Mouse (Mus musculus) midbrain, embryonic 13.5 days (tissue): Measurements from ENCODE around the gene Golm1. TPM values are rescaled to one million over a fixed set of nuclear protein-coding genes. Genes with fewer than 3 reads are reported as not detected.

Experiments
- ATAC-seq: fragments of 200-750 bp; cut with Nextera tagmentation; 2 replicates; pipeline ENCODE4 v1.8.0; 2017; ENCODE audit warnings: mild to moderate bottlenecking, moderate TSS enrichment, moderate library complexity
- H3K27ac ChIP-seq: fragments of 300-500 bp; sonication (generic); 2 replicates; pipeline ENCODE4 v1.5.1; 2015; ENCODE audit warnings: inconsistent platforms, mild to moderate bottlenecking, moderate library complexity
- H3K27me3 ChIP-seq: fragments of 300-500 bp; sonication (generic); 2 replicates; pipeline ENCODE4 v1.6.1; 2015; ENCODE audit warnings: mild to moderate bottlenecking, inconsistent platforms
- H3K36me3 ChIP-seq: fragments of 300-500 bp; sonication (generic); 2 replicates; pipeline ENCODE4 v1.6.1; 2015; ENCODE audit warnings: mild to moderate bottlenecking, inconsistent platforms
- H3K4me1 ChIP-seq: fragments of 300-500 bp; sonication (generic); replicated peaks from 2 replicates; pipeline ENCODE4 v1.6.1; 2015; ENCODE audit warnings: inconsistent platforms
- H3K4me2 ChIP-seq: fragments of 300-500 bp; sonication (generic); replicated peaks from 2 replicates; pipeline ENCODE4 v1.6.1; 2015; ENCODE audit warnings: moderate library complexity, mild to moderate bottlenecking, inconsistent platforms
- H3K4me3 ChIP-seq: fragments of 300-500 bp; sonication (generic); replicated peaks from 2 replicates; pipeline ENCODE4 v1.5.1; 2015; ENCODE audit warnings: mild to moderate bottlenecking, inconsistent platforms
- H3K9ac ChIP-seq: fragments of 300-500 bp; sonication (generic); replicated peaks from 2 replicates; pipeline ENCODE4 v1.6.1; 2015; ENCODE audit warnings: mild to moderate bottlenecking, inconsistent platforms
- H3K9me3 ChIP-seq: fragments of 300-500 bp; sonication (generic); 2 replicates; pipeline ENCODE4 v1.6.1; 2016; ENCODE audit warnings: mild to moderate bottlenecking, inconsistent platforms
- WGBS: fragments of 180-500 bp; shearing (Covaris S2); methylation state at CpG from one replicate; pipeline ENCODE4 v1.1.7; 2015; 5-methylcytosine and 5-hydroxymethylcytosine counted together
- polyA plus RNA-seq: library from polyadenylated mRNA; unstranded; fragments of >200 nt; fragmentation: Nextera tagmentation; extraction: Ambion mirVana; gene quantifications from 2 replicates; pipeline ENCODE4 v1.2.1, GENCODE M21; 2015

The Golm1 gene
- polyA plus RNA-seq, 1 experiment from 2014 or later: 76.2 TPM

- Histone ChIP-seq H3K4me2 (peak overlapping the region; percentile 6; the same call in 1 of the 2 replicates), H3K4me3 (no peak overlapping the region), H3K27ac (peak overlapping the region; percentile 74), H3K27me3 (no peaks in the 10 kb centered on the region), H3K9me3 (0 out of 2 replicates have a peak, but pooled peaks cover 4% of the 10 kb centered on the region), H3K4me1 (peaks cover 39% of the 10 kb centered on the region), H3K36me3 (peaks cover 51% of the 10 kb centered on the region), H3K9ac (0 out of 2 replicates have a peak overlapping the region, but pooled peaks have one; percentile 3)
- WGBS: 8% methylated on average over 4 of the region's 4 CpGs
- ATAC-seq: peak; percentile 73
Measured at GRCm38 (mm10) chr13:59656975-59657388, 18.6 kb downstream of the Golm1 start.

GRCm38 (mm10) chr13:59656316-59656832, 19.2 kb downstream of the Golm1 start:
- Histone ChIP-seq H3K27ac (peak overlapping the region; percentile 74), H3K4me1 (peaks cover 42% of the 10 kb centered on the region), H3K27me3 (no peaks in the 10 kb centered on the region), H3K9ac (0 out of 2 replicates have a peak overlapping the region, but pooled peaks have one; percentile 3), H3K36me3 (peaks cover 45% of the 10 kb centered on the region), H3K4me3 (no peak overlapping the region), H3K9me3 (0 out of 2 replicates have a peak, but pooled peaks cover 4% of the 10 kb centered on the region), H3K4me2 (peak overlapping the region; percentile 6; the same call in 1 of the 2 replicates)
- WGBS: 49% methylated on average over 10 of the region's 10 CpGs
- ATAC-seq: no peak

- Histone ChIP-seq H3K4me3 (no peak overlapping the region), H3K27me3 (no peaks in the 10 kb centered on the region), H3K9me3 (0 out of 2 replicates have a peak, but pooled peaks cover 4% of the 10 kb centered on the region), H3K9ac (no peak overlapping the region), H3K4me2 (no peak overlapping the region), H3K36me3 (peaks cover 46% of the 10 kb centered on the region), H3K27ac (0 out of 2 replicates have a peak overlapping the region, but pooled peaks have one; percentile 74), H3K4me1 (peaks cover 47% of the 10 kb centered on the region)
- 89% methylated on average over 15 of the region's 15 CpGs for WGBS
- no peak for ATAC-seq
Measured at GRCm38 (mm10) chr13:59655718-59656315, 19.8 kb downstream of the Golm1 start.

GRCm38 (mm10) chr13:59654465-59654864, 21.1 kb downstream of the Golm1 start:
- H3K9ac ChIP-seq: no peak overlapping the region
- H3K4me1 ChIP-seq: peaks cover 50% of the 10 kb centered on the region
- peaks cover 49% of the 10 kb centered on the region for H3K36me3 ChIP-seq
- H3K4me2 ChIP-seq: no peak overlapping the region
- 93% methylated on average over 5 of the region's 5 CpGs for WGBS
- no peak overlapping the region for H3K4me3 ChIP-seq
- H3K27me3 ChIP-seq: no peaks in the 10 kb centered on the region
- H3K27ac ChIP-seq: no peak overlapping the region
- 0 out of 2 replicates have a peak, but pooled peaks cover 4% of the 10 kb centered on the region for H3K9me3 ChIP-seq
- no peak for ATAC-seq

GRCm38 (mm10) chr13:59653136-59653535, 22.5 kb downstream of the Golm1 start:
- Histone ChIP-seq H3K4me2 (no peak overlapping the region), H3K4me3 (no peak overlapping the region), H3K4me1 (peaks cover 50% of the 10 kb centered on the region), H3K9me3 (0 out of 2 replicates have a peak, but pooled peaks cover 2% of the 10 kb centered on the region), H3K27me3 (no peaks in the 10 kb centered on the region), H3K36me3 (peaks cover 51% of the 10 kb centered on the region), H3K9ac (no peak overlapping the region), H3K27ac (peak overlapping the region; percentile 73)
- no peak for ATAC-seq
- WGBS: 71% methylated on average over 3 of the region's 3 CpGs

- no peak for ATAC-seq
- Histone ChIP-seq H3K4me2 (no peak overlapping the region), H3K27me3 (no peaks in the 10 kb centered on the region), H3K36me3 (peaks cover 51% of the 10 kb centered on the region), H3K9ac (no peak overlapping the region), H3K4me3 (no peak overlapping the region), H3K27ac (peak overlapping the region; percentile 73), H3K4me1 (peaks cover 47% of the 10 kb centered on the region), H3K9me3 (no peaks in the 10 kb centered on the region)
- WGBS: 33% methylated on average over 5 of the region's 5 CpGs
Measured at GRCm38 (mm10) chr13:59652651-59653050, 23.0 kb downstream of the Golm1 start.

GRCm38 (mm10) chr13:59649781-59650180, 25.8 kb downstream of the Golm1 start:
- Histone ChIP-seq H3K27ac (no peak overlapping the region), H3K9me3 (no peaks in the 10 kb centered on the region), H3K4me1 (peaks cover 44% of the 10 kb centered on the region), H3K9ac (no peak overlapping the region), H3K36me3 (peaks cover 70% of the 10 kb centered on the region), H3K4me3 (no peak overlapping the region), H3K27me3 (no peaks in the 10 kb centered on the region), H3K4me2 (no peak overlapping the region)
- no peak for ATAC-seq
- WGBS: 86% methylated on average over 5 of the region's 5 CpGs

- H3K27ac ChIP-seq: no peak overlapping the region
- H3K4me2 ChIP-seq: no peak overlapping the region
- no peaks in the 10 kb centered on the region for H3K27me3 ChIP-seq
- H3K4me3 ChIP-seq: no peak overlapping the region
- 90% methylated on average over 6 of the region's 6 CpGs for WGBS
- no peak for ATAC-seq
- H3K36me3 ChIP-seq: peaks cover 62% of the 10 kb centered on the region
- H3K4me1 ChIP-seq: peaks cover 36% of the 10 kb centered on the region
- no peak overlapping the region for H3K9ac ChIP-seq
- no peaks in the 10 kb centered on the region for H3K9me3 ChIP-seq
Measured at GRCm38 (mm10) chr13:59648598-59648997, 27.0 kb downstream of the Golm1 start.

GRCm38 (mm10) chr13:59647484-59647883, 28.1 kb downstream of the Golm1 start:
- peaks cover 25% of the 10 kb centered on the region for H3K4me1 ChIP-seq
- H3K4me2 ChIP-seq: no peak overlapping the region
- H3K4me3 ChIP-seq: no peak overlapping the region
- H3K9ac ChIP-seq: no peak overlapping the region
- H3K27ac ChIP-seq: no peak overlapping the region
- no peaks in the 10 kb centered on the region for H3K9me3 ChIP-seq
- H3K36me3 ChIP-seq: peaks cover 64% of the 10 kb centered on the region
- no peak for ATAC-seq
- H3K27me3 ChIP-seq: no peaks in the 10 kb centered on the region
- 76% methylated on average over 6 of the region's 6 CpGs for WGBS

GRCm38 (mm10) chr13:59646674-59647244, 28.9 kb downstream of the Golm1 start:
- Histone ChIP-seq H3K36me3 (peaks cover 69% of the 10 kb centered on the region), H3K27me3 (no peaks in the 10 kb centered on the region), H3K9ac (no peak overlapping the region), H3K27ac (no peak overlapping the region), H3K4me1 (peaks cover 23% of the 10 kb centered on the region), H3K4me3 (no peak overlapping the region), H3K9me3 (no peaks in the 10 kb centered on the region), H3K4me2 (no peak overlapping the region)
- WGBS: 12% methylated on average over 11 of the region's 11 CpGs
- peak; percentile 43; the same call in 1 of the 2 replicates for ATAC-seq

GRCm38 (mm10) chr13:59645491-59645890, 30.1 kb downstream of the Golm1 start:
- H3K36me3 ChIP-seq: peaks cover 72% of the 10 kb centered on the region
- no peak overlapping the region for H3K4me2 ChIP-seq
- no peaks in the 10 kb centered on the region for H3K27me3 ChIP-seq
- no peak overlapping the region for H3K27ac ChIP-seq
- H3K9me3 ChIP-seq: no peaks in the 10 kb centered on the region
- no peak overlapping the region for H3K9ac ChIP-seq
- WGBS: 95% methylated on average over 3 of the region's 3 CpGs
- no peak for ATAC-seq
- H3K4me3 ChIP-seq: no peak overlapping the region
- peaks cover 13% of the 10 kb centered on the region for H3K4me1 ChIP-seq

- ATAC-seq: no peak
- peaks cover 70% of the 10 kb centered on the region for H3K36me3 ChIP-seq
- WGBS: 93% methylated on average over 2 of the region's 2 CpGs
Measured at GRCm38 (mm10) chr13:59642818-59643217, 32.8 kb downstream of the Golm1 start.

More at GRCm38 (mm10) chr13:59642818-59643217, 32.8 kb downstream of the Golm1 start:
- no peak overlapping the region for H3K9ac ChIP-seq
- H3K27me3 ChIP-seq: no peaks in the 10 kb centered on the region
- no peaks in the 10 kb centered on the region for H3K9me3 ChIP-seq
- no peak overlapping the region for H3K4me2 ChIP-seq
- H3K4me3 ChIP-seq: no peak overlapping the region
- H3K27ac ChIP-seq: no peak overlapping the region
- H3K4me1 ChIP-seq: peaks cover 12% of the 10 kb centered on the region
